Mouse (Mus musculus) embryonic facial prominence, embryonic 15.5 days (tissue): Measurements from ENCODE around the gene Ech1. TPM values are rescaled to one million over a fixed set of nuclear protein-coding genes. Genes with fewer than 3 reads are reported as not detected.

ENCODE experiments used
- ATAC-seq: fragments of 200-750 bp; cut with Nextera tagmentation; 2 replicates; pipeline ENCODE4 v1.8.0; 2017; ENCODE audit warnings: low read depth, moderate TSS enrichment; ENCODE audit not compliant: insufficient number of reproducible peaks, low FRiP score, low TSS enrichment
- H3K27ac ChIP-seq: fragments of 300-500 bp; sonication (generic); replicated peaks from 2 replicates; pipeline ENCODE4 v1.5.1; 2015; ENCODE audit warnings: mild to moderate bottlenecking, inconsistent platforms
- H3K27me3 ChIP-seq: fragments of 300-500 bp; sonication (generic); 2 replicates; pipeline ENCODE4 v1.6.1; 2015; ENCODE audit warnings: inconsistent platforms
- H3K36me3 ChIP-seq: fragments of 300-500 bp; sonication (generic); 2 replicates; pipeline ENCODE4 v1.6.1; 2015; ENCODE audit warnings: mild to moderate bottlenecking, inconsistent platforms
- H3K4me1 ChIP-seq: fragments of 300-500 bp; sonication (generic); 2 replicates; pipeline ENCODE4 v1.6.1; 2015; ENCODE audit warnings: inconsistent platforms
- H3K4me2 ChIP-seq: fragments of 300-500 bp; sonication (generic); replicated peaks from 2 replicates; pipeline ENCODE4 v1.6.1; 2015; ENCODE audit warnings: mild to moderate bottlenecking, inconsistent platforms
- H3K4me3 ChIP-seq: fragments of 300-500 bp; sonication (generic); replicated peaks from 2 replicates; pipeline ENCODE4 v1.5.1; 2015; ENCODE audit warnings: mild to moderate bottlenecking, inconsistent platforms
- H3K9ac ChIP-seq: fragments of 300-500 bp; sonication (generic); 2 replicates; pipeline ENCODE4 v1.6.1; 2015; ENCODE audit warnings: inconsistent platforms
- H3K9me3 ChIP-seq: fragments of 300-500 bp; sonication (generic); replicated peaks from 2 replicates; pipeline ENCODE4 v1.6.1; 2016; ENCODE audit warnings: inconsistent platforms
- WGBS: fragments of 180-500 bp; shearing (Covaris S2); methylation state at CpG from one replicate; pipeline ENCODE4 v1.1.7; 2015; 5-methylcytosine and 5-hydroxymethylcytosine counted together
- polyA plus RNA-seq: library from polyadenylated mRNA; unstranded; fragments of >200 nt; fragmentation: Nextera tagmentation; extraction: Ambion mirVana; gene quantifications from 2 replicates; pipeline ENCODE4 v1.2.1, GENCODE M21; 2015

Ech1 gene
- polyA plus RNA-seq: 226 and 231 TPM in 2 replicates

DNA sequence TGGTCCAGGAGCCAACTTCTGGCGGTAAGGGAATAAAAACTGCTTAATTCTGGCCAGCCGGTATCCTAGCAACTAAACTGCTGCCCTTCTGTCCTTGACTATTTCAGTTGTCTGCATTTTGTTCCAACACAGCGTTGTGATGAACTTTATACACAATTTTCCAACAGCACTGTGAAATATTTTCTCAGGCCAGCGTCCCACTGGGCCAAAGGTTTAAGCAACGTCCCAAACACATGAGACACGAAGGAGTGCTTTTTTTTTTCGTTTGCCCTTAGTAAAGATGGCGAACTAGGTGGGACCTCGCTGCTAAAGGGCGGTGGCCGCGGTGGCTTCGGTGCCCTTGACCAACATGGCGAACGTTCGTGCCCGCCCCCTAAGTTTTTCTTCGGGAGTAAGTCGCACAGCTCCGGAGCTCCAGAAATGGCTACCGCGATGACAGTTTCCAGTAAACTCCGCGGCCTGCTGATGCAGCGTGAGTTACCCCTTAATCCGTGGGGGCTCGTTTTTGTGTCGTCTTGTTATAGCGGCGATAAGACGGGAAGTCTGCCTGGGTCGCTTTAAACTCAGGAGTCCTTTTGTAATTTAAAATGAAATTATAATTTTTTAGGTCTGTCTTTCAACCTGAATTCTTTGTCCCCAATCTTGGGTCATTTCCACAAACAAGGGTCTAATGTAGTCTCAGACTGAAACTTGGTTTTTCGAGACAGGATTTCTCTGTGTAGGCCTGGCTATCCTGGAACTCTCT is at the start of gene Ech1:
Gene Ech1, plus strand, starts transcription at position 277 of the 745 bp plus-strand sequence.
- Histone ChIP-seq H3K9me3 (no peaks in the 10 kb centered on the region), H3K36me3 (peaks cover 40% of the 10 kb centered on the region), H3K9ac (peak within 1 kb of the TSS; percentile 44), H3K27ac (peak within 1 kb of the TSS; percentile 92), H3K4me2 (peak within 1 kb of the TSS; percentile 55), H3K4me3 (peak within 1 kb of the TSS; percentile 53), H3K27me3 (no peaks in the 10 kb centered on the region), H3K4me1 (peaks cover 44% of the 10 kb centered on the region)
- 2% methylated on average over 33 of the region's 33 CpGs for WGBS
- ATAC-seq: peak; percentile 77

DNA sequence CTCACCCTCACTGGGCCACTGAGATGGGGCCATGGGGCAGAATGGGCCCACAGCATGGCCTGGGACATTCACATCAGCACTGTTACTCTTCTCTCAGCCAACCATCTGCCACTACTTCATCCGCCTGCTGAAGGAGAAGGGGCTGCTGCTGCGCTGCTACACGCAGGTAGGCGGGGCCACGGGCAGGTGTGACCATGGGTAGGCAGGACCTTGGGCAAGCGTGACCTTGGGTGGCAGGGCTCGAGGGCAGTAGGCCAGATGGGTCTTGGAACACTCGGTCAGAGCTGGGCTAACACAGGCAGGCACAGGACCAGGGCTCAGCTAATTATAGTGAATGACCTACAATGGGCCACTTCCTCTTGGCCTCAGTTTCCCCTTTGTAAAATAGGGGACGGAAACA is 46.2 kb upstream of the Ech1 start:
- Histone ChIP-seq H3K9me3 (no peaks in the 10 kb centered on the region), H3K36me3 (peaks cover 19% of the 10 kb centered on the region), H3K4me3 (no peak overlapping the region), H3K4me2 (no peak overlapping the region), H3K9ac (no peak overlapping the region), H3K4me1 (peaks cover 18% of the 10 kb centered on the region), H3K27me3 (no peaks in the 10 kb centered on the region), H3K27ac (no peak overlapping the region)
- WGBS: 82% methylated on average over 9 of the region's 9 CpGs
- no peak for ATAC-seq

DNA sequence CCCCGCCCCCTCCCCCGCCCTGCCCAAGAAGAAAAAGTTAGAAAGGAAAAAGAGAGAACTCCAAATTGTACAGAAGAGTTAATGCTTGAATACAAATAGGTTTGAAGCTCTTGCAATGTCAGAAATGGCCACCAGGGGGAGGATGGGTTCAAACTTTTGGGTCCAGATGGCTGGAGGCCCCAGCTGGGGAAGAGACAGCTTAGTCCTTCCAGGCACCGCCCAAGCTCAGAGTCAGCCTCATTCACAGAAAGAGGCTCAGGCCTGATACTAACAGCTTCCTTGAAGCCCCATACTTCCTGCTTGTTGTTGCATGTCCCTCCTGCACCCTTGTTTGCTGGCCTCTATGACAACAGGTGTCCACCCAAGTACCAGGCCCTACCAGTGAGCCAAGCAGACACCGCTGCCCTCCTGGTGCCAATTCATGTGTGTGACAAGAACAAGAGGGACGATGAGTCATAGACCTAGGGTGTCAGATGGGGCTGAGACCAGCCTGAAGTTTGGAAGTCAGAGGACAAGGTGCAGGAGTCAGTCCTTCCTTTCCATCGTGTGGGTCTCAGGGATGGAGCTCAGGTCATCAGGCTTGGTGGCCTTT is 44.9 kb upstream of the Ech1 start:
- Histone ChIP-seq H3K4me1 (peaks cover 21% of the 10 kb centered on the region), H3K36me3 (peaks cover 19% of the 10 kb centered on the region), H3K27me3 (no peaks in the 10 kb centered on the region), H3K4me2 (no peak overlapping the region), H3K4me3 (no peak overlapping the region), H3K9me3 (no peaks in the 10 kb centered on the region), H3K9ac (no peak overlapping the region), H3K27ac (peak overlapping the region; percentile 84)
- peak; percentile 66 for ATAC-seq
- 40% methylated on average over 6 of the region's 6 CpGs for WGBS

DNA sequence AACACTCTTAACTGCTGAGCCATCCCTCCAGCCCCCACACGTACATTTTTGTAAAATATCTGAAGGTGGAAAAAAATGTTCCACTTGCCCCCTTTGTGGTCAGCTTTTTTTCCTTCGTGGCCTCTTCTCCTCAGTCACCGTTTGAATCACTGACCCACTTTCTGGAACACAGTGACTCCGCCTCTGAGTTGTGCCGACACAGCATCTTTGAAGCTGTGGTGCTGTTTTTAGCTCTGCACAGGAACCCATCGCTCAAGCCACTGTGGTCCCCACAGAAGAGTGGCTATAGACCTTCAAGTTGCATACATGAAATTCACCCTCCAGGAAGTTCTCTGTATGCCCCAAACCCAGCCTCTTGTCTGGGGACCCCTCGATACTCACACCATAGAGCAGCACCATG is 44.2 kb upstream of the Ech1 start:
- H3K27ac ChIP-seq: peak overlapping the region; percentile 84
- H3K27me3 ChIP-seq: no peaks in the 10 kb centered on the region

DNA sequence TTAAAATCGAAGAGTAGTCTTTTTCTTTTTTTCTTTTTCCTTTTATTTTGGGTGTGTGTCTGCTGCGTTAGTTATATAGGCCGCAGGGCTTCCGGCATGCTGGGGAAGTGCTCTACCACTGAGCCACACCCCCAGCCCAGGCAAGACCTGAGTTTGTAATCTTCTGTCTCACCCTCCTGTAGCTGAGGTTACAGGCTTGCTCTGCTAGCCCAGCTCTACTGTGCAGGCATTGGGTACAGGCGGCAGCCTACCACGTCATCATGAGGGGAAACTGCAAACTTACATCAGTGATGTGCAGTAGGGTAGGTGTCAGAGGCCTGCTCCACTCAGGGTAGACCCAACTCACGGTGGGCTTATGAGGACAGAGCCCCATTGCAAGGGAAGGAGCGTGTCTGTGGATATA is 43.8 kb upstream of the Ech1 start:
- peaks cover 30% of the 10 kb centered on the region for H3K36me3 ChIP-seq
- no peak overlapping the region for H3K9ac ChIP-seq
- no peak overlapping the region for H3K4me3 ChIP-seq
- H3K27me3 ChIP-seq: no peaks in the 10 kb centered on the region
- peaks cover 21% of the 10 kb centered on the region for H3K4me1 ChIP-seq
- no peaks in the 10 kb centered on the region for H3K9me3 ChIP-seq
- 83% methylated on average over 8 of the region's 8 CpGs for WGBS
- ATAC-seq: no peak
- H3K4me2 ChIP-seq: no peak overlapping the region
- peak overlapping the region; percentile 84; the same call in 1 of the 2 replicates for H3K27ac ChIP-seq

More for the DNA sequence above, 44.2 kb upstream of the Ech1 start:
- Histone ChIP-seq H3K36me3 (peaks cover 25% of the 10 kb centered on the region), H3K9me3 (no peaks in the 10 kb centered on the region), H3K4me2 (no peak overlapping the region), H3K4me3 (no peak overlapping the region), H3K4me1 (peaks cover 21% of the 10 kb centered on the region), H3K9ac (no peak overlapping the region)
- ATAC-seq: no peak
- WGBS: 68% methylated on average over 7 of the region's 7 CpGs

DNA sequence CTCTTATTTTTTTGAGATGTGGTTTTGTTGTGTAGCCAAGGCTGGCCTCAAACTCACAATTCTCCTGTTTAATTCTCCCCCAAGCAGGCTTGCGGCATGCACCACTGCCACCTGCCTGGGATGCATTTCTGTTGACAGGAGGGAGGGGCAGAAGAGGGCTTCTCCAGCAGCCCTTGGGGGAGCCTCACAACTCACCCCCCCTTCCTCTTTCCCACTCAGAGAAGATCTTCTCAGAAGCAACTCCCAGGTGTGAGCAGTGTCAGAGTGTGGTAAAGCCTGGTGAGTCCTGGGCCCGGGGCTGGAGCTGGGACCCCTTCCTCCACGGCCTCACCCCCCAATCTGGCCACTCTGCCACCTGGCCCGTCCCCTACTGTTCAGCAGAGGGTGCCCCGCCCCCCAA is 39.9 kb upstream of the Ech1 start:
- no peaks in the 10 kb centered on the region for H3K9me3 ChIP-seq
- WGBS: 76% methylated on average over 5 of the region's 5 CpGs
- no peaks in the 10 kb centered on the region for H3K27me3 ChIP-seq
- ATAC-seq: no peak
- no peak overlapping the region for H3K4me2 ChIP-seq
- peaks cover 44% of the 10 kb centered on the region for H3K4me1 ChIP-seq
- no peak overlapping the region for H3K27ac ChIP-seq
- H3K36me3 ChIP-seq: peaks cover 23% of the 10 kb centered on the region
- H3K9ac ChIP-seq: no peak overlapping the region
- H3K4me3 ChIP-seq: no peak overlapping the region

DNA sequence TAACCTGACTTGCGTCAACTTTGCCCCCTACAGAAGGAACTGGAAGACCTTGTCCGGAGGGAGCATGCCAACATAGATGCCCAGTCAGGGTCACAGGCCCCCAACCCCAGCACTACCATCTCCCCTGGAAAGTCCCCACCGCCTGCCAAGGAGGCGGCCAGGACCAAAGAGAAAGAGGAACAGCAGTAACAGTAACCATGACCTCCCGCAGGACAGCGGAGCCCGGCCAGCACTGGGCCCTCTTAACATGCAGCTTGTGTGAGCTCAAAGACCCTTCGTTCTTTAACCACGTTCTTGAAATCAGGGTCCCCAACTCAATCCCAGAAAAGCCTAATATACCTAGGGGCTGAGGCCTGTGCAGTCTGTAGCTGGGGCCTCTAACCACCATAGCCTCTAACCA is 37.1 kb upstream of the Ech1 start:
- peaks cover 32% of the 10 kb centered on the region for H3K4me1 ChIP-seq
- no peak for ATAC-seq
- no peaks in the 10 kb centered on the region for H3K9me3 ChIP-seq
- H3K4me3 ChIP-seq: no peak overlapping the region
- H3K9ac ChIP-seq: no peak overlapping the region
- no peaks in the 10 kb centered on the region for H3K27me3 ChIP-seq
- 91% methylated on average over 9 of the region's 9 CpGs for WGBS
- H3K36me3 ChIP-seq: peaks cover 23% of the 10 kb centered on the region
- H3K27ac ChIP-seq: no peak overlapping the region
- no peak overlapping the region for H3K4me2 ChIP-seq

DNA sequence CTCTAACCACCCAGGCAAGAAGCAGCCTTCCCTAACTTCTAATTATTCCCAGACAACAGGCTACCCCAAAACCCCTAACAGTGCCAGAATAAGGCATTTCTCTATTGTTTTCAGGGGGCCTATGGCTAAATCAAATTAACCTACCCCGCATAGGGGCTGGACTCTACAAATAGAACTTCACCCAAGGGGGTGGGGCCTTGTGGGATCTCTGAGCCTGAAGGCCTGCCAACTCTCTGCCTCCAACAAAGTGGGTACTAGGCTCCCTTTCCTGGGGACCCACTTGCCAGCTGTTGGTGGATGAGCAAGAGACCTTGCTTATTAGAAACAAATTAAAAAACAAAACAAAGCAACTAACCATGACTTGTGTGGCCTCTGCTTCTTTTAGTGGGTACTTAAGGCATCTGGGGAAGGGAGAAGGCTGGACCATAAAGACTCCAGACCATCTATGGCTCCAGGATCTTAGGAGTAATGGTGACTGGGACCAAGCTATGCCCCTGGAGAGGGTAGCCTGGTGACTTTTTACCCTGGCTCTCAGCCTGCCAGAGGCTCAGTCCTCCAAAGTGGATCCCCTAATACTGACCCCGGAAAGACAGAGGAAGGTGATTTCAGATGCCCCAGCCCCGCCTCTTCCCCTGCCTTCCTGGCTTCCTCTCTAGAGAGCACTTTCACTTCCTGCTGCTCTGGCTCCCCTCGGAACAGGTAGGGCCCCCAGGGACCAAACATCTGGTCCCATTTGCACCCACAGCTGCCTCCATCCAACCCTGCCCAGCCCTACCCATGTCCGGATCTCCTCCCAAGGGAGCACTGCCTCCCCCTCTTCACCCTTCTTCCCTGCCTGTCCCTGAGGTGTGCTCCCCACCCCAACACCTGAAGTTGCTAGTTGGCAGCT is 36.5 kb upstream of the Ech1 start, which contains the start of gene Rinl:
Gene Rinl, plus strand, starts transcription at position 663 of the 889 bp plus-strand sequence.
- Histone ChIP-seq H3K9me3 (no peaks in the 10 kb centered on the region), H3K4me1 (peaks cover 32% of the 10 kb centered on the region), H3K36me3 (peaks cover 23% of the 10 kb centered on the region), H3K27me3 (no peaks in the 10 kb centered on the region), H3K9ac (no peak within 1 kb of the TSS), H3K4me2 (no peak within 1 kb of the TSS), H3K27ac (peak within 1 kb of the TSS; percentile 35), H3K4me3 (no peak within 1 kb of the TSS)
- 43% methylated on average over 5 of the region's 5 CpGs for WGBS
- ATAC-seq: no peak

DNA sequence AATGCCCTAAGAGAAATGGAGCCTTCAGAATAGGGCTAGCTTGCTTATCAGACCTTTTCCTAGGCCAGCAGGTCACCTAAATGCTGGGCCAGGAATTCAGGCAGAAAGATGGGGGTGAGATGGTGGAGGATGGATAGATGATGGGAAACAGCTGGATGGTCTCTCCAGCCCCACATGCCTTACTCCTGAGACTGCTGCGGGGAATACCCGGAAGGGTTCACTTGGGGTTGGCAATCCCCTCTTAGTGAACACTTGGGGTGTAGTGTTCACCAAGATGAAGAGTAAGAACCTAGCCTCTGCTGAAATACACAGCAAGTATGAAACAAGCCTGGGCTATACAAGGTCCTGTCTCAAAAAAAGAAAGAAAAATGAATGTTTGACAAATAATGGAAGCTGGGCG is 35.8 kb upstream of the Ech1 start:
- Histone ChIP-seq H3K9ac (no peak overlapping the region), H3K27me3 (no peaks in the 10 kb centered on the region), H3K4me3 (no peak overlapping the region), H3K27ac (peak overlapping the region; percentile 35), H3K9me3 (no peaks in the 10 kb centered on the region), H3K36me3 (peaks cover 19% of the 10 kb centered on the region), H3K4me2 (no peak overlapping the region), H3K4me1 (peaks cover 32% of the 10 kb centered on the region)
- 43% methylated on average over 3 of the region's 3 CpGs for WGBS
- ATAC-seq: no peak

DNA sequence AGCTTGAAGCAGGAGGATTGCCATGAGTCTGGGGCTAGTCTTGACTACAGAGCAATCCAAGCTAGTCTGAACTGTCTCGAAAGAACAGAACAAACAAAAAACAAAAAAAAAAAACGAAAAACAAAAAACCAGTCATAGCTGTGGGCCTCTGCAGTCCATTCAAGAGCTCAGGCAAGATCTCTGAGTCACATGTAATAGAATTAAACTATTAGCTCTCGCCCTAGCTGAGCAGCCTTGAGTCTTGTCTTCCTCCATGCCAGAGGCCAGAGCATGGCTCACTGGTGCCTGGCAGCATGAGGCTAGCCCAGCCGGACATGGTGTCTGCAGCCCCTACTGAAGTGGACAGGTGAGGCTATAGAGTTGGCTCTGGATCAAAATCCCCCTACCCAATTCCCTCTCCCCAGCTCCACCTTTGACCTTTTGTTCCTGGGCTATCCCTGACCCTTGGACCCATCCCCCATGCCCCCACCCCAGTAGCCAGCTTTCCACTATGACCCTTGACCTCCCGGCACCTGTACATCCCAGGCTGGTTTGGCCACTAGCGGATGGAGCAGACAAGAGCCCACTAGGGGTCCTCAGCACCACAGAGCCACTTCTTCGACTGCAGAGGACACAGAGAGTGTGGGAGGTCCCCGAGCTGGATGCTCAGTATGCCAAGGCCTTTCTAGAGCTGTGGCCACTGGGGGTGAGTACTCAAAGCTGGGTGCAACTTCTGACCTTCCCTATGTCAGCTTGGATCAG is 34.8 kb upstream of the Ech1 start:
- Histone ChIP-seq H3K4me1 (peaks cover 29% of the 10 kb centered on the region), H3K4me3 (no peak overlapping the region), H3K36me3 (peaks cover 17% of the 10 kb centered on the region), H3K9ac (no peak overlapping the region), H3K27me3 (no peaks in the 10 kb centered on the region), H3K27ac (peak overlapping the region; percentile 35; the same call in 1 of the 2 replicates), H3K4me2 (no peak overlapping the region), H3K9me3 (no peaks in the 10 kb centered on the region)
- ATAC-seq: no peak
- 46% methylated on average over 8 of the region's 8 CpGs for WGBS
